Mouse (Mus musculus) heart, postnatal 4 days (tissue): ENCODE data around the gene Cracr2a. TPM values are rescaled to one million over a fixed set of nuclear protein-coding genes. Genes with fewer than 3 reads are reported as not detected.
A peak's percentile ranks its signal among the peaks of the same experiment; 100 is the strongest.

Source experiments
- DNase-seq: peaks from one replicate; pipeline ENCODE4 v3.0.0; 2021
- total RNA-seq, 2 experiments: library from RNA; stranded (reverse); gene quantifications; 2 replicates each; pipeline ENCODE4 v1.2.3; 2021

Gene Cracr2a
- total RNA-seq, 2 experiments from 2014 or later = 1.8 to 3.0 TPM

DNA sequence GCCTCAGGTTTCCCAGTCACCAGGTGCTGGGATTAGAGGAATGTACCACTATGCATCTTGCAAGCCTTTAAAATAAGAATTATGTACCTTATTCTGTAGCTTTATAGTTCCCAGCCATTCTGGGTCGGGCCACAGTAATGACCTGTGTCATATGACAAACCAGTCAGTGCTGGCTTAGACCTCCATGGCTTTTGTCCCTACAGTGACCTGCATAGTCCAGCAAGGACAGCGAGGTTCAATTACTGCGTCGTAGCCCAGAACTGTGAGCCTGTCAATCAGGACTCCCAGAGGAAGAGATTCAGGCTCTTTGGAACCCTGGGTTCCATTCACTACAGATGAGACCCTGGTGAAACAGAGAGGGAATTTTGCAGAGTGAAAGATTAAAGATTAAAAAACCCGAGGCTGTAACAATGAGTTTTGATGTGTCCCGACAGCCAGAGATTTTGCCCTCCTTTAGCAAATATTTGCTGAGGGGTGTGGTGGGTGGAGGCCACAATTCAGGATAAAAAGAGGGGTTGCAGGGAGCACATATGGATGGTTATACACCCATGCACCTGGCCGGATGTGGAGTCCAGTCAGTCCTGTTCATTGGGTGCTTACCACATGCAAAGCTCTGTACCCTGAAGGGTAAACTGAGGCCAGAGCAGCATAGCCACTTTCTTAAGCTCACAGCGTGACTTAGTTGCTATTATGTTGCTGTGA, 10.9 kb downstream of the Cracr2a start:
- DNase-seq = no peak

DNA sequence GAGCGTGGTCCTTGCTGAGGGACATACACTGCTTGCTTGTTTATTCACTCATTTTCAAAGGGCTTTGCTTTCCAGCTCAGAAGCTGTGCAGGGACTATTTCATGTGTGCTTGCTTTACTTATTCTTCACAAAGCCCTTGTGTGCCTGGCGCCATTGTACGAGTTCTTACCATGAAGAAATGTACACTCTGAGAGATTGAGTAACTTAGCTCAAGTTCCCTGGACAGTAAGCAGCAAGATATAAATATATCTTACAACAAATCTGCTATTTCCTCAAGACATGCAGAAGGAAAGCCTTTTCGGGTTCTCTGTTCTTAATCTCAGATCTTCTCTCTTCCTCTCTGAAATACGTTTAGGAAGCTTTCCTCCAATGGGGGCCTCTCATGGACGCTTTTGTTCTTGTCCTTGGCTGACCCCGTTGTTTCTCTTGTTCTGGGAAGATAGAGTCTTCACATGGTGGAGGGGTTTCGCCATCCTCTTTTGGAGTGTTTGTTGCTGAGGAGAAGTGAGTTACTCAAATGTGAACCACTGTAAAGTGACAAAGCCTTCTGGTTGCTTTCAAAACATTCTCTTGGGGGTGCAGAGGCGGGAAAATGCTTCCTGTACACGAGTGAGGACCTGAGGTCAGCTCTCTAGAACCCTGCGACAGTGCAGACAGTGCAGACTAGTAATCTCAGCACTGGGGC, 12.8 kb downstream of the Cracr2a start:
- DNase-seq = no peak

DNA sequence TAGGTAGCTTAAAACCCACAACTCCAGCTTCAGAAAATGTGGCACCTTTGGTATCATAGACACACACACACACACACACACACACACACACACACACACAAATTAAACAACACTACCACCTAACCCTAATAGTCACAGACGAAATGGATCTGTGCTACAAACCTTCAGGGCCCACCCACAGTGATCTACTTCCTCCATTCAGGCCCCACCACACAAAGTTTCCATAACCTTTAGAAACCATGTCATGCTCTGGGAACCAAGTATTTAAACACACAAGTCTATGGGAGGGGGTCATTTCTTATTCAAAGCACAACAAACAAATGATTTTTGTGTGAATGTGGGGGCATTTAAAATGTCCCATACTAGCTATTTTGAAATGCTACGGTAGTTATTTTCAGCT, 14.1 kb downstream of the Cracr2a start:
- DNase-seq = no peak

DNA sequence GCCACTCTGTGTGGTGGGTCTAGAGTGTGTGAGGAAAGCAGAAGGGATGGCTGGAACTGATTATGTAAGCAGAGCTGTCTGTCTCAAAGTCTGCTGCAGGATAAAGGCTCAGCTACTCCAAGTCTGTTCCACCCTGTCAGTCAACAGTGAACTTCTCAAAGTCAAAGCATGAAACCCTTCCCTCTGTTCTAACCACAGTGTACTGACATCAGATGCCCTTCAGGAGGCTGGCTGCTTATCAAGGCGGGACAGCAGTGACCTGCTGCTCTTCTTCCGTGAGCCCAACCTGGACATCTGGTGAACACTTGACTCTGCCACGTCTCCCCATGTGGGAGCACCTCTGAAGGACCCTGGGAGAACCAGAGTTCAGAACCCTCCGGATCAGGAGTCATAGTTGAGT, 16.6 kb downstream of the Cracr2a start:
- no peak for DNase-seq

DNA sequence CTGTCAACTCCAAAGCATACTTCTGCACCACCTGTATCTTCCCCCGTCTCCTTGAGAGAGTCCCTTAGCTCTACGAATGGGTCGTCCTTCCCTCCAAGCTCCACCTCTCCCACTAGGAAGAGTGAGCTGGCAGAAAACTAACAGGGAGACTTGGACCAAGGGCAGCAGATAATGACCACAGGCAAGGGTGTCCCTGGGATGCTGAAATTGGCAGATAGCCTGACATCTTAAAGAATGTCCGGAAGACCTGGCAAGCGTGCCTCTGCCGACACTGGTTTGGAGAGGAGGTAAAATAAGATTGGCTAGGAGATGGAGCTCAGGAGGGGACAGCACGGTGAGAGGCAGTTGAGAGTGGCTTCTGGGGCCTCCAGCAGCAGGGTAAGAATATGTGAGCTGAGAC, 17.2 kb downstream of the Cracr2a start:
- no peak for DNase-seq

DNA sequence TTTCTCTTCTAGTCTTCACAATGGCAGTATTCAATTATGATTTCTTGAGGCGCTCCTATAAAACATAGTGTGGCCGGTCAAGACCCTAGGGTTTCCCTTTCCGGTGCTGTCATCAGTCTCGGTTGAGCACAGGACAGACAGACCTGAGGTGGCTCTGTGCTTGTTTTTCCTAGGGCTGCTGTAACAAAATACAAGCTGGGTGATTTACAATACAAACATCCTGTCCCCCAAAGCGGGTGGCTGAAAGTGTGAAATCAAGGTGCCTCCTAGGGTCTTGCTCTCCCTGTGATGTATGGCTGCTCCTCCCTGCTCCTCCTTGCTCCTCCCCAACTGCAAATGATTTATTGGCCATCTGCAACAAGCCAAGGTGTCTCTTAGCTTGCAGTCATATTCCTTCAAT, 17.7 kb downstream of the Cracr2a start:
- no peak for DNase-seq

DNA sequence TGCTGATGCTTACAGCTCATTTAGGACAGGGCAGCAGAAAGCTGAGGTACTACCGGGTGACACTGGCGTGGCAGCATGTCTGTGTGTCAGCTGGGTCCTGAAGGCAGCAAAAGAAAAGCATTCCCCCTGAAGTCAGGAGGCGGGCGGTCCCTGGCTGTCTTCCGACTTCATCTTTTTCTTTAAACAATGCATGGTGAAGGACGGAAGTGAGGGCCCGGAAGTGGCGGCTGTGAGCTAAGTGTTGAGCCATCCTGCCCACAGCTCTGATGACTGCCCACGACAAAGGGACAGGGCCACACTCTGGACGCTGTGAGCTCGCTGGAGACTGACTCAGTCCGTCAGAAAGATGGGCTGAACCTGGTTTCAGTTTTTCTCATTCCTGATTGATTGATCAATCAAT, 20.8 kb downstream of the Cracr2a start:
- no peak for DNase-seq

DNA sequence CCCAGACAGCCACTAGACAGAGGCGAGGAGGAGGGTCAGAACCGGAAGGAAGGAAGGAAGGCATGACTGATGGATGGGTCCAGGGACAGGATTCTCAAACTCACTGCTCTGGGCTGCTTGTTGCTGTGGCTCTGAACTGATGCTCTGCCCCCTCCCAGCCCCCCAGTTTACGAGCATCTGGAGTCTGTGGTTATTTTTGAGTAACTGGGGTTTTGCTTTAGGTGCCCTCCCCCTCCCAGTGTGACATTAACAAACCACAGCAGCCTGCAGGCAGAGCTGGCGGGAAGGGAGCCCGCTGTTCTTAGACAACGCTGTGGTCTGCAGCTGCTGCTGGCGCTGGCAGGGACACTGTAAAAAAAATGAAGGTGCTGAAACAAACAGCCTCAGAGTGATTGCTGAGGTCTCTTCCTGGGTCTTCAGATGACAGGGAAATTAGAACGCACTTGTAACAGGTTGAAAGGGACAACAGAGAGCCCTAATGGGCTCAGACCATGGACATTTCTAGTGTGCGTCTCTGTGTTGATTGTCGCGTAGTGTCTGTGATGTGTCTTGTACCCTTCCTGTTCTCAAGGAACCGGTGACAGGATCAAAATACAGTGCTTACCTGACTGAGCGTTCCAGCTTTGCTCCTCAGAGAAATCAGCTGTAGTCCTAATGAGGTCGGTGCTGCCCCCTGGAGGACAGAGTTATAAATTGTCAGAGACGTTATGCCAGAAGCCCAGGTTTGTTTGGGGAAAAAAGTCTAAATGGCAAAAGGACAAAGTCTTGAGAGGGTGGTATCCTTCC, 21.4 kb downstream of the Cracr2a start:
- DNase-seq = peak; percentile 85

- no peak for DNase-seq
These were observed 30.3 kb downstream of the Cracr2a start for GRCm38 (mm10) chr6:127591467-127591866.

DNA sequence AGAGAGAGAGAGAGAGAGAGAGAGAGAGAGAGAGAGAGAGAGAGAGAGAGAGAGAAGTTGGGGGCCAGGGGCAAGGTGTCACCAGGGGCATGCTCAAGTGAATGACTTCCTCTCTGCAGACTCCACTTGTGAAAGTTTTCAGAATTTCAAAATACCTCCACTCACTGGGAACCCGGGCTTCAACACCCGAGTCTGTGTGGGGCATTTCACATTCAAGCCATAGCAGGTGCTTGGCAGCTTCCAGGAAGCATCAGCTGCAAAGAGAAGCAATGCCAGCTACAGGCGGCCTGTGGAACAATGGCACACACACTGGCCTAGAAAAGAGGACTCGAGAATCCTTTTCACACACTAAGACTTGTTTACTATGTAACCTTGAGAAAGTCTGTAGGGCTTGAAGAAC, 32.3 kb downstream of the Cracr2a start:
- DNase-seq = no peak

GRCm38 (mm10) chr6:127599280-127599679, 38.1 kb downstream of the Cracr2a start:
- DNase-seq = no peak

DNA sequence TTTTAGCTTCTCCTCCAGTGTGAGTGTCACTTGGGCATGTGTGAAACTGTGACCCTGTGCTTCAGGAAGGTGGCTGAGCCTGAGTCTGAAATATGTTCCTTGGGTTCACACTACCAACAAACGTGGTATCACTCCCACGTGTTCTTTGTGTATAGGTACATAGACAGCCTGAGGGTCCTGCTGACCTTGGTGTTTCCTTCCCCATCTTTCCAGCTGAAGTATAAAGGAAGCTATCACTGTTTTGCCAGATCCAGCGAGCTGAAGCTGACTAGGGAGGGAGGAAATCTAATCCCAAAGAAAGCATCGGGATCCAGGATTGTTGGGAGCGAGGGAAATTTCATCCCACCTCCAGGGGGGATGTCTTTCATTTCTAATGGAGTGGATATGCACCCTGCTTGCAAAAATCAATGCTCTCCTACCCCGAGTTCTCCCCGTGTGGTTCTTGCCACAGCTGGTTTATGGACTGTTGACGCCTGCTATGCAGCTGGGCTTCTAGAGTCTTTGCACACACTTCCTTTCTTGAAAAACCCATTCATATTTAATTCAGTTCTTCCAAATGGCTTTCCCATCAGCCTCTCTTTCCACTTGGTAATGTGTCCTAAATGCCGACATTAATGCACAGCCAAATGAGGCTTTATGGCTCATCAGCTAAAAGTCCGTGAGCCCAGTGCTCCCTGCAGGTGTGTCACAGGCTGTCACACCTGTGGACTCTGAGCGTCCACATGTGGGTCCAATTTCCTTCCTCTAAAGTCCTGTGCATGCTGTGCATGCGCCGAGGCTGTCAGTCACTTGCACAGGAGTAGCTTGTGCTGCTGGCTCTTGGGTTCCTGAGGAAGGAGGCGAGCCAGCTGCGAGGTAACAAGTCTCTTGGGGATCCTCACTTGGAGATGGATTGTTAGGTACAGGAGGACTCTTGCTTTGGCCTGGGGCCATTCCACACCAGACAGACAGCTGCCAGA, 44.2 kb downstream of the Cracr2a start:
- no peak for DNase-seq

GRCm38 (mm10) chr6:127609673-127610072, 48.5 kb downstream of the Cracr2a start:
- no peak for DNase-seq

DNA sequence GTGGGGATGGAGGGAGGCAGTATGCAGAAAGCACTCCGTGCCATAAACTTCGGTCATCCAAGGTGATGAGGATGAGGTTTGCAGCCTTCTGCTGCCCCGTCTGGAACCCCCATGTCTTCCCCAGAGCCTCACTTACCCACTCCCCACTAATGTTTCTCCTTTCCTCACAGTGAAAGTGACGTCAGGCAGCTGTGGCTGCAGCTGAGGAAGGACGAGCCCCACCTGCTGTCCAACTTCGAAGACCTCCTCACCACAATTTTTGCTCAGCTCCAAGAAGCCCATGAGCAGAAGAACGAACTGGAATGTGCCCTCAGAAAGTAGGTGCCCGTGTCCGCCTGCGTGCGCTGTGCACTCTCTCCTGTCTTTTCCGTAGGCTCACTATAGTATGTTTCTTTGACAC, 50.1 kb downstream of the Cracr2a start:
- DNase-seq = no peak

GRCm38 (mm10) chr6:127614083-127614984, 53.2 kb downstream of the Cracr2a start:
- DNase-seq = peak; percentile 39

GRCm38 (mm10) chr6:127616623-127617022, 55.5 kb downstream of the Cracr2a start:
- no peak for DNase-seq

DNA sequence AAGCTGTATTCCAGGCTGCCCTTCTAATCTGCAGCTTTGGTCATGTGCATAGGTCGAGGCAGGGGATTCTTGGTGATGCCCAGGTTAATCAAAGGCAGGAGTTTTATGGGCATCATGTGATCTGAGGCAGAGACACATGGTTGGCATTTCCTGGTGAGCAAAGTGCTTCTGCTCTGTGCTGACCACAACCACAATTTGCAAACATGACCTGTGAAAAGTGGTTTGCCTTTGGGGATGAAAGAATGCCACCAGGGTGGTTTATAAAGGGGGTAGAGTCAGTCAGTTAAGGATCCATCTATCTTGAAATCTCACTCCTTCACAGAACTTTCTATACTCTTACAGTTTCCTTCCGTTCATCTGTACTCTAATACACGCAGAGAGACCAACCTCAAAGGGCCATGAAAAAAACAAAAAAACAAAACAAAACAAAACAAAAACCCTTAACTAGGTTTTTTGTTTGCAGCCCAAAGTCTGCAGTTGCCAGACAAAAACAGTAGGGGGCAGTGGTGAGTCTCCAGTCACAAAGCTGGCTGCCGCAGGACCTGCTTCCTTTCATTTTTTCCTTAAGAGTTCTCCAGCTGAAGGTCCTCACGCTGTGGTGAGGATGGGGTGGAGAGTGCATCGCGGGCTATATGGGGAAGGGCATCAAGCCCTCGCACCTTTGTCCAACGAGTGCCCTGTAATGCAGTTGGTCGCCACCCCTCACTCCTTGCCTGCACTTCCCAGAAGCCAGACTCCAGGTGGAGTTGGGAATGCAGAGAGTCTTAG, 56.3 kb downstream of the Cracr2a start:
- peak; percentile 60 for DNase-seq

GRCm38 (mm10) chr6:127618686-127619085, 57.5 kb downstream of the Cracr2a start:
- no peak for DNase-seq

DNA sequence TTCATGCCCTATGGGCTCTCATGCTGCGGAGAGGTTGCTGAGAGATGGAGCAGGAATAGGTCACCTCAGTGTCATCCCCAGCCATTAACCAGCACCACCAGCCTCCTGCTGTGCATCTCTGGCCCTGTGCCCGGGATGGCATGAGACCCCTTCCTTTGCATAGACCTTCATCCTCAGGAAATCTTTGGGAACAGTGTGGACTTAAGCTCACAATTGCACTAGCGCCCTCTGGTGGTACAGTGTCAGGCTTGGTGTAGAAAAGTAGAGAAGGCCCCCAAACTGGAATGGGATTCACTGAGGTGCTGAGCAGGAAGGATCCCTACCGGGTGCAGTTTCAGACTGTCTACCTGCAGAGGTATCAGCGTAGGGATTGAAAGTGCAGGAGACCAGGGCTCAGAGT, 64.0 kb downstream of the Cracr2a start:
- DNase-seq = peak; percentile 68

GRCm38 (mm10) chr6:127627453-127627852, 66.3 kb downstream of the Cracr2a start:
- DNase-seq = no peak
